Mouse (Mus musculus) R1 (cell line): Measurements from ENCODE around the gene Pfkfb1.

ENCODE experiments used
- DNase-seq: peaks from one replicate; pipeline ENCODE4 v3.0.0-alpha.2; 2018; ENCODE audit warnings: low read depth, low spot score

The Pfkfb1 gene

DNA sequence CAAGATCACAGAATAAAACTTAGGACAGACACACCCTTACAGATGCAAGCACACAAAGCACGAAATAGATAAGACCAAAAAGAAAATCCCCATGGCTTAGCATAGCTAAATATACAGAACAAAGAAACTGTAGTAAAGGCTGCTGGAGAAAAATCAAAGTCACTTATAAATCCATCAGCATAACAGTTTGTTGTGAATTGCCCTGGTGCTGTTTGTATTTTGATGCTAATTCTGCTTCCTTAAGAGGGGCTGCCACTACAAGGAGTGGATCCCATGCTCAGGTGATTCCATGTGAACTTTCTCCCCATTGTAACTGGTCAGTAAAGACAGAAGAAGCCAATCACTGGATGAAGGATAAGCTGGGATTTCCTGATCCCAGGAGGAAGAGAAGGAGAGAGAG, 89.5 kb downstream of the Pfkfb1 start:
- DNase-seq, result peak; percentile 44
